Mouse (Mus musculus): ENCODE measurements around the gene Spata16.
"Not testable (repeated sequence)": the region's sequence is repeated elsewhere in the genome, so short reads cannot be mapped to it uniquely, and the experiment has no call there.

The Spata16 gene

GRCm38 (mm10) chr3:26637402-26637801 lies at the start of gene Spata16:
Spata16 (plus strand) TSS chr3:26637620.
- no peak for DNase-seq (ENCODE audit: low spot score in 2 of 2)

GRCm38 (mm10) chr3:26604861-26605260 lies 32.6 kb upstream of the Spata16 start:
- no peak for DNase-seq (ENCODE audit: low spot score in 2 of 2)

- DNase-seq (ENCODE audit: low spot score in 2 of 2): no peak
Measured at GRCm38 (mm10) chr3:26608531-26608930, 28.9 kb upstream of the Spata16 start.

GRCm38 (mm10) chr3:26639214-26639613 lies 1.8 kb downstream of the Spata16 start:
- no peak for DNase-seq (ENCODE audit: low spot score in 2 of 2)

GRCm38 (mm10) chr3:26639851-26640250 lies 2.4 kb downstream of the Spata16 start:
- DNase-seq (ENCODE audit: low spot score in 2 of 2): no peak

GRCm38 (mm10) chr3:26640321-26641075 lies 3.1 kb downstream of the Spata16 start:
- DNase-seq (ENCODE audit: low spot score in 2 of 2): no peak

- no peak for DNase-seq (ENCODE audit: low spot score in 2 of 2)
Measured at GRCm38 (mm10) chr3:26641351-26642249, 4.2 kb downstream of the Spata16 start.

- no peak for DNase-seq (ENCODE audit: low spot score in 2 of 2)
Measured at GRCm38 (mm10) chr3:26644136-26644535, 6.7 kb downstream of the Spata16 start.

- no peak for DNase-seq (ENCODE audit: low spot score in 2 of 2)
Measured at GRCm38 (mm10) chr3:26646834-26647233, 9.4 kb downstream of the Spata16 start.

GRCm38 (mm10) chr3:26685832-26686231 lies 48.4 kb downstream of the Spata16 start:
- DNase-seq (ENCODE audit: low spot score in 2 of 2): no peak

- not testable (repeated sequence) for DNase-seq (ENCODE audit: low spot score in 2 of 2)
Measured at GRCm38 (mm10) chr3:26709492-26709891, 72.1 kb downstream of the Spata16 start.

- no peak for DNase-seq (ENCODE audit: low spot score in 2 of 2)
Measured at GRCm38 (mm10) chr3:26727526-26727925, 90.1 kb downstream of the Spata16 start.

- no peak for DNase-seq (ENCODE audit: low spot score in 2 of 2)
Measured at GRCm38 (mm10) chr3:26750492-26750891, 113.1 kb downstream of the Spata16 start.

- no peak for DNase-seq (ENCODE audit: low spot score in 2 of 2)
Measured at GRCm38 (mm10) chr3:26752441-26752840, 115.0 kb downstream of the Spata16 start.

GRCm38 (mm10) chr3:26793334-26794101 lies 156.1 kb downstream of the Spata16 start:
- no peak for DNase-seq (ENCODE audit: low spot score in 2 of 2)

GRCm38 (mm10) chr3:26795851-26796538 lies 158.6 kb downstream of the Spata16 start:
- no peak for DNase-seq (ENCODE audit: low spot score in 2 of 2)

- DNase-seq (ENCODE audit: low spot score in 2 of 2): no peak
Measured at GRCm38 (mm10) chr3:26796954-26797353, 159.5 kb downstream of the Spata16 start.

GRCm38 (mm10) chr3:26814307-26814706 lies 176.9 kb downstream of the Spata16 start:
- no peak for DNase-seq (ENCODE audit: low spot score in 2 of 2)

- no peak for DNase-seq (ENCODE audit: low spot score in 2 of 2)
Measured at GRCm38 (mm10) chr3:26815764-26816163, 178.3 kb downstream of the Spata16 start.

- DNase-seq (ENCODE audit: low spot score in 2 of 2): no peak
Measured at GRCm38 (mm10) chr3:26819398-26819797, 182.0 kb downstream of the Spata16 start.
